Mouse (Mus musculus): ENCODE data around the gene Cep68. TPM values are rescaled to one million over a fixed set of nuclear protein-coding genes. Genes with fewer than 3 reads are reported as not detected.

Gene Cep68
- total RNA-seq, 2 experiments from 2014 or later: 27.5 to 28.1 TPM

DNA sequence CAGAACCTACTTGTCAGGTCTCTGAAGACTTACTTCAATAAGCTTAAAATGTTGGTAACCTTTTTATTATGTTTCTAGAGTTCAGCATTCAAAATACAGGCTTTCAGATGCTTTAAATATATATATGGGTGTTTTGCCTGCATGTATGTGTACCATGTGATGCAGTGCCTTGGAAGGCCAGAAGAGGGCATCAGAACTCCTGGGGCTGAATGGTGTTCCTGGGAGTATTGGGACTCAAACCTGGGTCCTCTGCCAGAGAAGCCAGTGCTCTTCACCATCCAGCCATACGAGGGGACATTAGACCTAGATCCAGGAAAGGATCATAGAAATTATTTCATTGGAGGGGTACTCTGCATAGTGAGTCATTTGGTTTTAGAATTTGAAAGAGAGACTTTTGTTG is 34.5 kb downstream of the Cep68 start:
- intact Hi-C loops (cut with DNase I): no loop called here
- DNase-seq (ENCODE audit: low spot score in 2 of 2): no peak

- intact Hi-C loops (cut with DNase I): no loop called here
- no peak for DNase-seq (ENCODE audit: low spot score in 2 of 2)
These were observed 37.4 kb downstream of the Cep68 start for GRCm38 (mm10) chr11:20211838-20212237.

- intact Hi-C loops (cut with DNase I): no loop called here
- no peak for DNase-seq (ENCODE audit: low spot score in 2 of 2)
These were observed 41.6 kb downstream of the Cep68 start for GRCm38 (mm10) chr11:20207589-20207988.

DNA sequence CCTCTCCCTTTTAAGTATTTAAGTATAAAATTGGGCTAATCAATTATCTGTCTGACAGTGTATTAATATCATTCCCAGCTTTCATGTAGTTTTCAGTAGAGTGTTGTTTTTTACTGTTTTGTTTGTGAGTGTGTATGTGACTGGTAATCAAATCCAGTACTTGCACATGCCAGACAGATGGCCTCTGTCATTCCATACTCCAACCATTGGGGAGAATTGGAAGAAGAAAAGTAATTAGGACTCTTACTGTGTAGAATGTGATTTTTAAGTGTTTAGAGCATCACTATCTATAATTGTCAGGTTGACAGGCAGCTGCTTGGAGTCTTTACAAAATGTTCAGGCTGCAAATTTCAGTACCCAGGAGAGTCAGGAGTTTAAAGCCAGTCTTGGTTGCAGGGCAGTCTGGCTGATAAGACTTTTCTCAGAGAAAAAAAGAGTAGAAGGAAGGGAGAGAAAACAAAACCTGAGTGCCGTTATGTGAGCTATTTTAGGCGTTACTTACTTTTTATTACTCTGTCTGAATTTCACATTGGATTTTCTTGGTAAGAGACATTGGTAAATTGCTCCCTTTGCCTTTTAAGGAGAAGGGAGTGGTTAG is 42.5 kb downstream of the Cep68 start:
- no peak for DNase-seq (ENCODE audit: low spot score in 2 of 2)
- intact Hi-C loops (cut with DNase I): no loop called here

GRCm38 (mm10) chr11:20205538-20205937 is 43.7 kb downstream of the Cep68 start:
- intact Hi-C loops (cut with DNase I): no loop called here
- DNase-seq (ENCODE audit: low spot score in 2 of 2): no peak

DNA sequence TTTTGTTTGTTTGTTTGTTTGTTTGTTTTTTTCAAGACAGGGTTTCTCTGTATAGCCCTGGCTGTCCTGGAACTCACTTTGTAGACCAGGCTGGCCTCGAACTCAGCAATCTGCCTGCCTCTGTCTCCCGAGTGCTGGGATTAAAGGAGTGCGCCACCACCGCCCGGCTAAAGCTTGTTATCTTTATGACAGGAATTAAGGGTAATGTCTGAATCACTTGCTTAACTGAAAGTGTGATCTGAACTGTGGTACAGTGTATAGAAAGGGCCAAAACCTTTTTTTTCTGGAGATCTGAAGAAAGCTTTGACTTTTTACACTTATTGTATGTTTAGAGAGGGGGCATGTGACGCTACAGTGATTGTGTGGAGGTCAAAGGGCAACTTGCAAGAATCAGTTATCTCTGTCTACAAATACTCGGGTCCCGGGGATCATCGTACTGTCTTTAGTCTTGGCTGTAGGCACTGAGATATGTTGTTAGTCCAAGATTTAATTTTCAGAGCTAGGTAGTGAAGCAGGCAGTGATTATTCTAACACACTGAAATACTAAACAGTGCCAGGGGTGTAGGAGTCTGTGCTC is 44.3 kb downstream of the Cep68 start:
- intact Hi-C loops (cut with DNase I): loop anchor here (5.0 kb wide), 3 partner anchors 73 to 378 kb away; partner anchors contain the start of gene Slc1a4
- DNase-seq (ENCODE audit: low spot score in 2 of 2): no peak

GRCm38 (mm10) chr11:20204321-20204720 is 44.9 kb downstream of the Cep68 start:
- DNase-seq (ENCODE audit: low spot score in 2 of 2): no peak
- intact Hi-C loops (cut with DNase I): loop anchor here (5.0 kb wide), 3 partner anchors 72 to 377 kb away; partner anchors contain the start of gene Slc1a4

- intact Hi-C loops (cut with DNase I): loop anchor here (5.0 kb wide), 3 partner anchors 70 to 375 kb away; partner anchors contain the start of gene Slc1a4
- DNase-seq (ENCODE audit: low spot score in 2 of 2): no peak
These were observed 46.8 kb downstream of the Cep68 start for GRCm38 (mm10) chr11:20202299-20203011.

- DNase-seq (ENCODE audit: low spot score in 2 of 2): peak in 1 of 2 experiments; percentile 29
- intact Hi-C loops (cut with DNase I): loop anchor here (2.0 to 5.0 kb wide), 5 partner anchors 47 to 374 kb away; partner anchors contain the start of genes Actr2, Cep68 and Slc1a4
These were observed 47.5 kb downstream of the Cep68 start for GRCm38 (mm10) chr11:20201661-20202101.

- DNase-seq (ENCODE audit: low spot score in 2 of 2): peak; percentile 100
- intact Hi-C loops (cut with DNase I): loop anchor here (2.0 to 5.0 kb wide), 5 partner anchors 48 to 374 kb away; partner anchors contain the start of genes Actr2, Cep68 and Slc1a4
These were observed 48.3 kb downstream of the Cep68 start, which contains the start of gene Rab1a for GRCm38 (mm10) chr11:20200713-20201575. Gene Rab1a, plus strand, starts transcription at chr11:20201432.

DNA sequence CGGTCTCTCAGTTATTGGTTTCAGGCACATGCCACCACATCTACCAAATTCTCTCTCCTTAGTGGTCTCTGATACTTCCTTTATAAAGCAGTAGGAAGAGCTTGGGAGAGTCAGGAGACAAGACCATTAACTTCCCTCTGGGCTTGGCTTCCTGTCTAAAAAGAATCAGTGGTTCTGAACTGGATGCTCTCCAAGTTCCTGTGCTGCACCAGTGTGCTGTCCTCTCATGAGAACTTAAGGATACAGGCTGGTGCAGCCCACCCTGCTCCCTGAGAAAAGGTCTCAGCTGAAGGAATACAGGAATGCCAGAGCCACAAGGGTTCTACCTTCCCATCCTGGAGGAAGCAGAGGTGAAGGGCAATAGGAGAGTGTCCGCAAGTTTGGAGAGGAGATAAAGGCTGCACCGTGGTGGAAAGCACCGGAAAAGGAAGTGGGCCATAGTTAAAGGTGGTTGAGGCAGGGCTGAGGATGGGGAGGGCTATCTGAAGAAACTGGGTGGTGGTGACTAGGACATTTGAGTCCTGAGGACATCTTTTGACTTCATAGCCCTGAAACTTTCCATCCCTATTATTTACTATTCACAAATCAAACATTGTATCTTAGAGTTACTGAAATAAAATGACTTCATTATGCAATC is 56.0 kb downstream of the Cep68 start:
- intact Hi-C loops (cut with DNase I): no loop called here
- DNase-seq (ENCODE audit: low spot score in 2 of 2): no peak

- intact Hi-C loops (cut with DNase I): no loop called here
- DNase-seq (ENCODE audit: low spot score in 2 of 2): no peak
These were observed 62.0 kb downstream of the Cep68 start for GRCm38 (mm10) chr11:20187271-20187670.

Other genes starting within 250 kb of the Cep68 start
- gene Actr2, start 136.5 kb downstream of the Cep68 start, total RNA-seq (2021): 100 to 1,000 TPM; 270 to 288 TPM
- 100 to 1,000 TPM; 196 to 209 TPM for gene Rab1a, start 48.0 kb downstream of the Cep68 start, total RNA-seq (2021)
- gene Slc1a4, start 83.3 kb upstream of the Cep68 start, total RNA-seq (2021): 10 to 100 TPM; 39.3 to 43.2 TPM